Mouse (Mus musculus) ES-Bruce4 (cell line): ENCODE results near the gene Cd1d1. TPM values are rescaled to one million over a fixed set of nuclear protein-coding genes. Genes with fewer than 3 reads are reported as not detected.

ENCODE experiments used
- H3K27ac ChIP-seq: 2 replicates; pipeline ENCODE4 v1.5.1; 2012; ENCODE audit warnings: low read length, inconsistent platforms; ENCODE audit not compliant: insufficient read depth
- H3K27me3 ChIP-seq: 2 replicates; pipeline ENCODE4 v1.6.1; 2012; ENCODE audit warnings: mild to moderate bottlenecking, low read length, inconsistent platforms; ENCODE audit not compliant: control insufficient read depth, poor library complexity, insufficient read depth, severe bottlenecking
- H3K36me3 ChIP-seq: 2 replicates; pipeline ENCODE4 v1.6.1; 2012; ENCODE audit warnings: inconsistent platforms, mild to moderate bottlenecking, low read length, moderate library complexity; ENCODE audit not compliant: control insufficient read depth, poor library complexity, insufficient read depth, severe bottlenecking
- H3K4me1 ChIP-seq: one replicate; pipeline ENCODE4 v1.8.1; 2011; ENCODE audit warnings: low read length; ENCODE audit not compliant: control insufficient read depth, insufficient read depth
- H3K4me3 ChIP-seq: 2 replicates; pipeline ENCODE4 v1.5.1; 2011; ENCODE audit warnings: low read depth, mild to moderate bottlenecking, low read length
- H3K9ac ChIP-seq: 2 replicates; pipeline ENCODE4 v1.6.1; 2012; ENCODE audit warnings: low read depth, mild to moderate bottlenecking, inconsistent platforms; ENCODE audit not compliant: poor library complexity, severe bottlenecking
- H3K9me3 ChIP-seq: replicated peaks from 2 replicates; pipeline ENCODE4 v1.6.1; 2012; ENCODE audit warnings: mild to moderate bottlenecking, low read length, inconsistent platforms; ENCODE audit not compliant: control insufficient read depth, poor library complexity, insufficient read depth, severe bottlenecking
- CTCF ChIP-seq: IDR thresholded peaks from one replicate; pipeline ENCODE4 v1.8.1; 2011; ENCODE audit warnings: low read depth, low read length
- EP300 ChIP-seq: IDR thresholded peaks from 2 replicates; pipeline ENCODE4 v1.6.1; 2011; ENCODE audit warnings: low read depth, low read length; ENCODE audit not compliant: insufficient read depth
- POLR2A ChIP-seq: IDR thresholded peaks from one replicate; pipeline ENCODE4 v1.8.1; 2011; ENCODE audit warnings: low read length; ENCODE audit not compliant: insufficient read depth
- polyA plus RNA-seq: library from polyadenylated mRNA; stranded (reverse); fragments of >200 nt; gene quantifications from 2 replicates; pipeline ENCODE4 v1.2.4, GENCODE M21; 2011; ENCODE audit warnings: low read depth; ENCODE audit not compliant: missing spikeins, insufficient read depth, insufficient read length

The Cd1d1 gene
- polyA plus RNA-seq, result 1.9 and 2.8 TPM in 2 replicates

GRCm38 (mm10) chr3:86999415-86999740 lies at the start of gene Cd1d1:
Cd1d1 (minus strand) TSS chr3:86999441.
- Histone ChIP-seq H3K9me3 (no peaks in the 10 kb centered on the region), H3K4me1 (no peaks in the 10 kb centered on the region), H3K27me3 (peaks cover 2% of the 10 kb centered on the region), H3K4me3 (peak within 1 kb of the TSS; percentile 80), H3K9ac (peak within 1 kb of the TSS; percentile 24), H3K36me3 (no peaks in the 10 kb centered on the region), H3K27ac (no peak within 1 kb of the TSS)
- TF ChIP-seq POLR2A, result no peak
- no peak for TF ChIP-seq EP300
- no peak for TF ChIP-seq CTCF

GRCm38 (mm10) chr3:87047801-87048200 lies 48.6 kb upstream of the Cd1d1 start:
- no peak for TF ChIP-seq EP300
- no peak for TF ChIP-seq CTCF
- TF ChIP-seq POLR2A, result no peak
- Histone ChIP-seq H3K4me3 (no peak overlapping the region), H3K36me3 (no peaks in the 10 kb centered on the region), H3K27me3 (no peaks in the 10 kb centered on the region), H3K27ac (no peak overlapping the region), H3K9me3 (no peaks in the 10 kb centered on the region), H3K4me1 (no peaks in the 10 kb centered on the region), H3K9ac (no peak overlapping the region)

GRCm38 (mm10) chr3:87041733-87042132 lies 42.5 kb upstream of the Cd1d1 start:
- no peaks in the 10 kb centered on the region for H3K36me3 ChIP-seq
- H3K27me3 ChIP-seq, result no peaks in the 10 kb centered on the region
- H3K4me3 ChIP-seq, result no peak overlapping the region
- H3K9me3 ChIP-seq, result no peaks in the 10 kb centered on the region
- no peak overlapping the region for H3K27ac ChIP-seq
- H3K4me1 ChIP-seq, result no peaks in the 10 kb centered on the region
- H3K9ac ChIP-seq, result no peak overlapping the region
- TF ChIP-seq POLR2A, result no peak
- TF ChIP-seq EP300, result no peak
- no peak for TF ChIP-seq CTCF

DNA sequence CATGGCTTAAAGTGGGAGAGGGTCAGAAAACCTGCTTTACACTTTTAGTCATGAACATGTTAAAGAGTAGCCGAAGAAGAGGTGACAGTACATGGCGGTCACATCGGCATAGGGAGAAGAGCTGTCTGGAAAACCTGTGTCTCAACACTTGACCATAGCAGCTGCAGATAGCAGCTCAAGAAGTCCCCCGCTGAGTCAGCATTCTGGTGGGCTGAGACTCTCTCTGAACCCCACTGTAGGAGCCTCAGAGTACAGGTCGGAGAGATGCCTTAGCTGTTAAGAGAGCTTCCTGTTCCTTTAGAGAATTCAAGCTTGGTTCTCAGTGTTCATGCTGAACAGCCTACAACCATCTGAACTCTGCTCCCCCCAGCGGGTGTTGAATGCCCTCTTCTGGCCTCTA lies 39.3 kb upstream of the Cd1d1 start:
- Histone ChIP-seq H3K27me3 (no peaks in the 10 kb centered on the region), H3K4me1 (no peaks in the 10 kb centered on the region), H3K4me3 (no peak overlapping the region), H3K36me3 (no peaks in the 10 kb centered on the region), H3K9me3 (no peaks in the 10 kb centered on the region; the same call in 1 of the 2 replicates), H3K27ac (no peak overlapping the region), H3K9ac (no peak overlapping the region)
- TF ChIP-seq EP300, result no peak
- TF ChIP-seq CTCF, result no peak
- no peak for TF ChIP-seq POLR2A

GRCm38 (mm10) chr3:87034061-87034460 lies 34.8 kb upstream of the Cd1d1 start:
- Histone ChIP-seq H3K4me1 (no peaks in the 10 kb centered on the region), H3K36me3 (no peaks in the 10 kb centered on the region), H3K4me3 (no peak overlapping the region), H3K9ac (no peak overlapping the region), H3K9me3 (no peaks in the 10 kb centered on the region; the same call in 1 of the 2 replicates), H3K27me3 (no peaks in the 10 kb centered on the region), H3K27ac (no peak overlapping the region)
- no peak for TF ChIP-seq EP300
- TF ChIP-seq CTCF, result no peak
- no peak for TF ChIP-seq POLR2A

DNA sequence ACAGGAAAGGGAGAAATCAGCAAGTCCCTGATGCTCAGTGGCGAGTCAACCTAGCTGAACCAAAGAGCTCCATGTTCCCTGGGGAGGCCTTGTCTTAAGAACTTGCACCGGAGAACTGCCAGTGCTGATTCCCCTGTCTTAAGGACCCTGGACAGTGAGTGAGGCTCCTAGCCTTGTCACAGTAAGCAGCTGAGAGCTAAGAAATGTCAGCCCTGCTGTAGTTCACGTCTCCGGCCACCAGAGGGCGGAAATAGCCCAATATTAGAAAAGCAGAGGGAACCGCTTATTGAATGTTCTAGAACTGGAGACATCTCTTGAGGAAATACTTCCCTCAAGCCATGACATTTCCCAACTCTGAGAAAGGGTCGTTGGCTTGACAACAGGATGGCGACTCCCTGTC lies 34.1 kb upstream of the Cd1d1 start:
- Histone ChIP-seq H3K36me3 (no peaks in the 10 kb centered on the region), H3K27me3 (no peaks in the 10 kb centered on the region), H3K9me3 (no peaks in the 10 kb centered on the region; the same call in 1 of the 2 replicates), H3K27ac (no peak overlapping the region), H3K9ac (no peak overlapping the region), H3K4me1 (no peaks in the 10 kb centered on the region), H3K4me3 (no peak overlapping the region)
- TF ChIP-seq EP300, result no peak
- peak; percentile 63 for TF ChIP-seq CTCF
- TF ChIP-seq POLR2A, result no peak
